In the genomic region with DNA sequence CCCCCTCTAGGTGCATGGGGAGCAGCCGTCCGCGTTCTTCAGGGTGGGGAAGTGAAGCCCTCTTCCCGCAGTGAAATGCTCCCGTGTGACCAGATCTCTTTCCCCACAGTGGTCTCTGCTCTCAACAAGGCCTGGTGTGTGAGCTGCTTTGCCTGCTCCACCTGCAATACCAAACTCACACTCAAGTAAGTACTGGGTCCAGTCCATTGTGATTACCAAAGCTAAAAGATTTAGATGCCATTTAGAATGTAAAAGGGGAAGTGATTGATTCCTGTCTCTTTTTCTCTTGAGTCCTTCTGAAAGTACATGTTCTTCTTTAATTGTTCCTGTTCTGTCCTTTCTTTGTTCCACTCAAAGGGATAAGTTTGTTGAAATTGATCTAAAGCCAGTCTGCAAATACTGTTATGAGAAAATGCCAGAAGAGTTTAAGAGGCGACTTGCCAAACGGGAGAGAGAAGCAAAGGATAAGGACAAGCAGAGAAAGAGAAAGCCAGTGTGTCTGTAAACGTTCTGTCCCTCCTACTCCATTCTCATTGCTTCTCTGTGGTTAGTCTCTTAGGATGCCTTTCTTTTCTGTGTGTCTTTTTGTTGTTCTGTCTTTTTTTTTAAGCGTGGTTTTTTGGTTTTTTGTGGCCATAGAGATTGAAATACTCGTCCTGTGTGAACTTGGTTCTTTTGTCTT, we compare ENCODE assay signal across 28 mouse cellular contexts. TPM values are rescaled to one million over a fixed set of nuclear protein-coding genes. Genes with fewer than 3 reads are reported as not detected.
DNase-seq lines count a peak whose midpoint lies in the region; ATAC-seq lines count a peak whose summit lies in the region.
"Had no signal": no experiment of that assay in that cellular context is flagged by ENCODE, and none has a peak within 500 bp of the region (broad histone marks: within the 10 kb centered on the region; RNA-seq: fewer than 3 reads in every experiment).

No protein-coding gene starts in this region.

- H3K4me1 ChIP-seq in heart, embryonic 15.5 days (replicated peaks): no peaks in the 10 kb centered on the region
- peaks cover 10% of the 10 kb centered on the region; the same call in 1 of the 2 replicates for H3K4me1 ChIP-seq in lung, embryonic 16.5 days (replicated peaks; ENCODE audit: control insufficient read depth, insufficient read depth, low read length)
- H3K4me1 ChIP-seq in hindbrain, embryonic 13.5 days (replicated peaks): no peaks in the 10 kb centered on the region
- H3K4me1 ChIP-seq: embryonic facial prominence, embryonic 15.5 days; forebrain, embryonic 12.5 days; hindbrain, embryonic 10.5 days; kidney, embryonic 15.5 days; limb, embryonic 13.5 days had no signal

- no peaks in the 10 kb centered on the region for H3K27me3 ChIP-seq in heart, embryonic 15.5 days
- H3K27me3 ChIP-seq in lung, embryonic 16.5 days (ENCODE audit: control insufficient read depth, insufficient read depth, low read depth, low read length): no peaks in the 10 kb centered on the region
- H3K27me3 ChIP-seq in hindbrain, embryonic 13.5 days: no peaks in the 10 kb centered on the region
- H3K27me3 ChIP-seq: embryonic facial prominence, embryonic 15.5 days; forebrain, embryonic 12.5 days; kidney, embryonic 15.5 days; limb, embryonic 13.5 days; liver, embryonic 13.5 days had no signal

- H3K9ac ChIP-seq in heart, embryonic 15.5 days: no peak overlapping the region
- H3K9ac ChIP-seq in lung, embryonic 16.5 days (ENCODE audit: low read length): no peak overlapping the region
- H3K9ac ChIP-seq in hindbrain, embryonic 13.5 days: no peak overlapping the region
- H3K9ac ChIP-seq: embryonic facial prominence, embryonic 15.5 days; forebrain, embryonic 12.5 days; kidney, embryonic 15.5 days; limb, embryonic 13.5 days; liver, embryonic 13.5 days had no signal

- H3K36me3 ChIP-seq in heart, embryonic 15.5 days: peaks cover 72% of the 10 kb centered on the region
- peaks cover 40% of the 10 kb centered on the region for H3K36me3 ChIP-seq in lung, embryonic 16.5 days (ENCODE audit: control insufficient read depth, insufficient read depth, low read length)
- peaks cover 54% of the 10 kb centered on the region for H3K36me3 ChIP-seq in hindbrain, embryonic 13.5 days

- H3K9me3 ChIP-seq in heart, embryonic 15.5 days (replicated peaks): no peaks in the 10 kb centered on the region
- H3K9me3 ChIP-seq in lung, embryonic 16.5 days (ENCODE audit: control insufficient read depth, low read length): no peaks in the 10 kb centered on the region
- no peaks in the 10 kb centered on the region for H3K9me3 ChIP-seq in hindbrain, embryonic 13.5 days
- H3K9me3 ChIP-seq: embryonic facial prominence, embryonic 15.5 days; forebrain, embryonic 12.5 days; hindbrain, embryonic 10.5 days; kidney, embryonic 15.5 days; limb, embryonic 13.5 days; liver, embryonic 13.5 days had no signal

- H3K4me3 ChIP-seq in heart, embryonic 15.5 days: no peak overlapping the region
- no peak overlapping the region for H3K4me3 ChIP-seq in lung, embryonic 16.5 days (ENCODE audit: low read length)
- H3K4me3 ChIP-seq in hindbrain, embryonic 13.5 days: no peak overlapping the region
- H3K4me3 ChIP-seq: embryonic facial prominence, embryonic 15.5 days; forebrain, embryonic 12.5 days; hindbrain, embryonic 10.5 days; kidney, embryonic 15.5 days; left cerebral cortex, adult 2 months; limb, embryonic 13.5 days; liver, embryonic 13.5 days had no signal

- H3K27ac ChIP-seq in heart, embryonic 15.5 days: peak overlapping the region; percentile 8; the same call in 1 of the 2 replicates
- peak overlapping the region; percentile 70 for H3K27ac ChIP-seq in lung, embryonic 16.5 days (ENCODE audit: low read length)
- H3K27ac ChIP-seq in hindbrain, embryonic 13.5 days: no peak overlapping the region
- H3K27ac ChIP-seq: embryonic facial prominence, embryonic 15.5 days; forebrain, embryonic 12.5 days; hindbrain, embryonic 10.5 days; kidney, embryonic 15.5 days; left cerebral cortex, adult 2 months; limb, embryonic 13.5 days; liver, embryonic 13.5 days; macrophage had no signal

- no peak overlapping the region for H3K4me2 ChIP-seq in heart, embryonic 15.5 days
- no peak overlapping the region for H3K4me2 ChIP-seq in lung, embryonic 16.5 days (ENCODE audit: low read depth, low read length)
- H3K4me2 ChIP-seq in hindbrain, embryonic 13.5 days: no peak overlapping the region
- H3K4me2 ChIP-seq: embryonic facial prominence, embryonic 15.5 days; forebrain, embryonic 12.5 days; heart, embryonic 11.5 days; kidney, embryonic 15.5 days; limb, embryonic 13.5 days; liver, embryonic 13.5 days had no signal

- intact Hi-C loops in left cerebral cortex, postnatal 10 days (cut with DNase I): no loop called here

- 84% methylated on average over 10 of the region's 10 CpGs for WGBS in heart, embryonic 15.5 days
- 81% methylated on average over 10 of the region's 10 CpGs for WGBS in lung, embryonic 16.5 days
- WGBS in hindbrain, embryonic 13.5 days: 87% methylated on average over 10 of the region's 10 CpGs

- ATAC-seq in heart, embryonic 15.5 days (replicated peaks; ENCODE audit: insufficient number of reproducible peaks, insufficient read depth, low FRiP score, low read depth): no peak
- no peak for ATAC-seq in lung, embryonic 16.5 days (ENCODE audit: low read depth)
- ATAC-seq in granulocyte monocyte progenitor cell, adult 5-6 weeks (replicated peaks; ENCODE audit: poor library complexity, severe bottlenecking): peak; percentile 71
- ATAC-seq in hindbrain, embryonic 13.5 days (ENCODE audit: low FRiP score): no peak
- ATAC-seq: activated CD4-positive, CD25-positive, alpha-beta regulatory T cell, adult 4 months; hindbrain, embryonic 16.5 days had no signal

- DNase-seq in heart, adult 8-10 months (ENCODE audit: low spot score): no peak
- DNase-seq in lung, postnatal 4 days: no peak
- no peak for DNase-seq in left cerebral cortex, postnatal 10 days (ENCODE audit: extremely low spot score in 1 of 2, low spot score in 2 of 2)
- DNase-seq: adrenal gland, adult 8-10 months; B cell, adult 2 months; cerebellum, adult 2 months; cerebellum, postnatal 14 days; heart, postnatal 10 days; kidney, adult 18-20 months; kidney, postnatal 25 days; liver, embryonic 13.5 days; midbrain, embryonic 14.5 days; thymus, adult 2 months; thymus, postnatal 4 days had no signal

RNA-seq across cellular contexts. Expression of gene Ranbp2, which starts 28.3 kb away (rescaled TPM):
- polyA plus RNA-seq in heart, embryonic 15.5 days (2015; fragmentation: Nextera tagmentation; extraction: Ambion mirVana): 14.9 and 15.5 TPM in 2 replicates
- 10 to 100 TPM; 49.8 to 53.3 (median 51.2) TPM for total RNA-seq in heart, adult 8-10 months (2022)
- polyA plus RNA-seq in lung, embryonic 16.5 days (2015; fragmentation: Nextera tagmentation; extraction: Ambion mirVana): 26.0 and 29.1 TPM in 2 replicates
- 96.7 and 115 TPM in 2 replicates for total RNA-seq in granulocyte monocyte progenitor cell, adult 5-6 weeks (2014; fragmentation: Nextera tagmentation)
- 206 and 245 TPM in 2 replicates for total RNA-seq in granulocyte monocyte progenitor cell, adult 5-6 weeks (2017)
- 20.5 and 20.6 TPM in 2 replicates for polyA plus RNA-seq in hindbrain, embryonic 13.5 days (2015; fragmentation: Nextera tagmentation; extraction: Ambion mirVana)
- 10 to 100 TPM; 65.0 to 67.5 TPM for total RNA-seq in left cerebral cortex, postnatal 10 days (2021)
